Comparison of ENCODE assay signal across 34 mouse cellular contexts in genomic region chr9:6193352-6193751, GRCm38 (mm10). TPM values are rescaled to one million over a fixed set of nuclear protein-coding genes. Genes with fewer than 3 reads are reported as not detected.
"Had no signal": no experiment of that assay in that cellular context is flagged by ENCODE, and none has a peak within 500 bp of the region (broad histone marks: within the 10 kb centered on the region; RNA-seq: fewer than 3 reads in every experiment).

No protein-coding gene starts in this region.

- H3K9me3 ChIP-seq: limb, embryonic 10.5 days; limb, embryonic 12.5 days; limb, embryonic 13.5 days; limb, embryonic 15.5 days; liver, embryonic 12.5 days; liver, embryonic 13.5 days; liver, embryonic 15.5 days; lung, embryonic 15.5 days; megakaryocyte, embryonic 14.5 days; midbrain, embryonic 10.5 days; midbrain, embryonic 12.5 days; midbrain, embryonic 13.5 days; midbrain, embryonic 15.5 days; neural tube, embryonic 12.5 days; neural tube, embryonic 13.5 days had no signal

- H3K4me3 ChIP-seq: limb, embryonic 10.5 days; limb, embryonic 12.5 days; limb, embryonic 13.5 days; limb, embryonic 15.5 days; liver, embryonic 12.5 days; liver, embryonic 13.5 days; liver, embryonic 15.5 days; lung, embryonic 15.5 days; megakaryocyte, embryonic 14.5 days; midbrain, embryonic 10.5 days; midbrain, embryonic 12.5 days; midbrain, embryonic 13.5 days; midbrain, embryonic 15.5 days; myocyte; neural tube, embryonic 12.5 days; neural tube, embryonic 13.5 days had no signal

- H3K4me1 ChIP-seq: limb, embryonic 10.5 days; limb, embryonic 12.5 days; limb, embryonic 13.5 days; limb, embryonic 15.5 days; liver, embryonic 12.5 days; liver, embryonic 13.5 days; liver, embryonic 15.5 days; lung, embryonic 15.5 days; megakaryocyte, embryonic 14.5 days; midbrain, embryonic 10.5 days; midbrain, embryonic 13.5 days; midbrain, embryonic 15.5 days; neural tube, embryonic 12.5 days; neural tube, embryonic 13.5 days had no signal

- H3K4me2 ChIP-seq: limb, embryonic 12.5 days; limb, embryonic 13.5 days; limb, embryonic 15.5 days; liver, embryonic 11.5 days; liver, embryonic 12.5 days; liver, embryonic 13.5 days; liver, embryonic 15.5 days; lung, embryonic 14.5 days; lung, embryonic 15.5 days; midbrain, embryonic 11.5 days; midbrain, embryonic 12.5 days; midbrain, embryonic 13.5 days; midbrain, embryonic 15.5 days; neural tube, embryonic 12.5 days; neural tube, embryonic 13.5 days had no signal

- DNase-seq: left cerebral cortex, postnatal 4 days; liver; liver, embryonic 13.5 days; liver, postnatal 0 days; lung, adult 18-20 months; lung, adult 2 months; lung, embryonic 14.5 days; lung, postnatal 10 days; lung, postnatal 14 days; lung, postnatal 36 days; lung, postnatal 4 days; midbrain, embryonic 14.5 days had no signal

- H3K36me3 ChIP-seq: limb, embryonic 10.5 days; limb, embryonic 12.5 days; limb, embryonic 13.5 days; limb, embryonic 15.5 days; liver, embryonic 12.5 days; liver, embryonic 13.5 days; liver, embryonic 15.5 days; lung, embryonic 15.5 days; midbrain, embryonic 10.5 days; midbrain, embryonic 12.5 days; midbrain, embryonic 13.5 days; midbrain, embryonic 15.5 days; neural tube, embryonic 12.5 days; neural tube, embryonic 13.5 days had no signal

- ATAC-seq: liver, embryonic 12.5 days; liver, postnatal 0 days; lung, postnatal 0 days; midbrain, embryonic 13.5 days; midbrain, embryonic 15.5 days; midbrain, embryonic 16.5 days had no signal

- H3K27ac ChIP-seq: limb, embryonic 10.5 days; limb, embryonic 12.5 days; limb, embryonic 13.5 days; limb, embryonic 15.5 days; liver, embryonic 12.5 days; liver, embryonic 13.5 days; liver, embryonic 14.5 days; liver, embryonic 15.5 days; lung, embryonic 15.5 days; macrophage; midbrain, embryonic 10.5 days; midbrain, embryonic 12.5 days; midbrain, embryonic 13.5 days; midbrain, embryonic 15.5 days; neural tube, embryonic 12.5 days; neural tube, embryonic 13.5 days had no signal

- H3K27me3 ChIP-seq: limb, embryonic 12.5 days; limb, embryonic 13.5 days; limb, embryonic 15.5 days; liver, embryonic 12.5 days; liver, embryonic 13.5 days; liver, embryonic 15.5 days; lung, embryonic 15.5 days; megakaryocyte, embryonic 14.5 days; midbrain, embryonic 12.5 days; midbrain, embryonic 13.5 days; midbrain, embryonic 15.5 days; neural tube, embryonic 12.5 days; neural tube, embryonic 13.5 days had no signal

- H3K9ac ChIP-seq: limb, embryonic 12.5 days; limb, embryonic 13.5 days; limb, embryonic 15.5 days; liver, embryonic 12.5 days; liver, embryonic 13.5 days; liver, embryonic 14.5 days; liver, embryonic 15.5 days; liver, postnatal 0 days; lung, embryonic 14.5 days; lung, embryonic 15.5 days; midbrain, embryonic 12.5 days; midbrain, embryonic 13.5 days; midbrain, embryonic 15.5 days; neural tube, embryonic 12.5 days; neural tube, embryonic 13.5 days had no signal

RNA-seq across cellular contexts. Expression of gene Pdgfd, which starts 25.0 kb away (rescaled TPM):
- total RNA-seq: megakaryocyte, adult 5-6 weeks had no signal
- polyA plus RNA-seq: macrophage had no signal
